Mouse (Mus musculus) brain, embryonic 14.5 days (tissue): ENCODE data around the gene 3110082I17Rik. TPM values are rescaled to one million over a fixed set of nuclear protein-coding genes. Genes with fewer than 3 reads are reported as not detected.
"Not testable (repeated sequence)": the region's sequence is repeated elsewhere in the genome, so short reads cannot be mapped to it uniquely, and the experiment has no call there.

Experiments
- DNase-seq: peaks from one replicate; pipeline ENCODE4 v3.0.0-alpha.2; 2011; ENCODE audit warnings: low read depth
- CTCF ChIP-seq: fragments of 200-500 bp; IDR thresholded peaks from 2 replicates; pipeline ENCODE4 v1.5.1; 2012; ENCODE audit warnings: inconsistent platforms, mild to moderate bottlenecking, moderate library complexity, borderline replicate concordance; ENCODE audit not compliant: insufficient read depth, insufficient read length; ENCODE audit errors: extremely low read depth
- POLR2A ChIP-seq: fragments of 200-500 bp; IDR thresholded peaks from 2 replicates; pipeline ENCODE4 v1.6.1; 2012; ENCODE audit warnings: mild to moderate bottlenecking, inconsistent platforms, borderline replicate concordance; ENCODE audit not compliant: poor library complexity, insufficient read depth, insufficient read length, severe bottlenecking; ENCODE audit errors: extremely low read depth
- polyA plus RNA-seq: library from polyadenylated mRNA; depleted of rRNA; stranded (reverse); fragments of >200 nt; gene quantifications from 2 replicates; pipeline ENCODE4 v1.2.3, GENCODE M21; 2012

The 3110082I17Rik gene
- polyA plus RNA-seq, 1 experiment = 12.3 TPM

DNA sequence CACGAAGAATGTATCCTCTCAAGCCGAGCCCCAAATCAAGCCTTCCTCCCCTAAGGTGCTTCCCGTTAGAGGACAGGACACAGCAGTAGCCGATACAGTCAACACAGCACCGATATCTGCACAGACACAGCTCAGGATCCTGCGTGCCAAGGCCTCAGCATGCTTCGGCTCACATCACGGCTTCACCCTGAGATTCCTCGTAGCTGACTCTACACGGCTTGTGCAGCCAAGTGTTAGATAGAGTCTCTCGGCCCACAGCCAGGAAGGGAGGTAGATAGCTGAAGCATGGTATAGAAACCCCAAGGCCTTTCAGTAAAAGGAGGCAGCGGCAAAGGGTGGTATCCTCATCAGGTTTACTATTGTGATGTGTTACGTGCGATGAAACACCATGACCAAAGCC, 60.3 kb downstream of the 3110082I17Rik start:
- DNase-seq = no peak
- no peak for TF ChIP-seq POLR2A
- TF ChIP-seq CTCF = no peak

DNA sequence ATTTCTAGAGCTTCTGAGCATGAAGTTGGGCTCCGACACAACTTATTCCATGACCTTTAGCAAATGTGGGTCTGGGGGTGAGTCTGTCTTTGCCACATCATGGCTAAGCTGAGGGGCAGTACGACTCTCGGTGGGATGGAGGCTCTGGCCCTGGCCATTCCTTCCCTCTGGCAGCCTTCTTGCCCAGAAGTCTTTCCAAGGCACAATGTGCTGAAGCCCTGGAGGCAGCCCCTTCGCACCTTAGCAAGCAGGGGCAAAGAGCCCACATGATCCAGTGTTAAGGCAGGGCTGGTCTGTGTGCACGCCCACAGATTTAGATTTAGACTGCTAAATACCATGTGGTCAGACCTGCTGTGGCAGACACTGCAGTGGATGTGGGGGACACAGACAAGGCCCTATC, 61.5 kb downstream of the 3110082I17Rik start:
- TF ChIP-seq CTCF (no peak), POLR2A (no peak)
- DNase-seq = no peak

DNA sequence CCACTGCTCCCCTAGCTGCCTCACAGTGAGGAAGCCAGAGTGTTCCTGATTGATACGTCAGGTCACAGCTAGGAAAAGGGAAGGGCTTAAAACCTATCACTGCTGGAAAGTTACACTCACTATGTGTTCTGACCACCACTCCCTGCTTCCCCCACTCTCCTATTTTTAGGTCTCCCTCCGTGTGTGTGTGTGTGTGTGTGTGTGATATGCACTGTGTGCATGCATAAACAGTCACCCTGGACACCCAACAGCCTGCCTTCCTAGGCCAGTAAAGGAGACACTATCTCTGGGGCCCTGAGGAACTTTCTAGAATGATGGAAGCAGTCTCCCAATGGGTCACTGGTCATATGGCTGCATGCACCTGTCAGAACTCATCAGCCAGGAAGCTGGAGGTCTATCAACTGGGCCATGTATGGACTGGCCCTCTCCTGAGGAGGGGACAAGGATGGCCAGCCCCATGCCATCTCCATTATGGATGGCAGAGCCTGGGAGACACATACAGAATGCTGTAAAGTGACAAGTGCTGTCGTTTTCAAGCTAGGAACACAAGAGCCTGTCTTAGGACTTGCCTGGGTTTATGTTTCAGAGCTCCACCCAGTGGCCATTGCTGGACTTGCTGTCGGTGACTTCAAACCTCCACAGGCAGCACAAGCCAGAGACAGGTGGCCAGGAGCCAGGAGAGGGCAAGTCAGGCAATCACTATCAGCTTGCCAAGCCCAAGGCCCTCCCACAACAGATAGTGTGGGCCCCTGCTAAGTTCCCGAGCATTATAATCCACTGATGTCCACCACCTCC, 62.2 kb downstream of the 3110082I17Rik start:
- DNase-seq = peak; percentile 95
- TF ChIP-seq POLR2A (no peak), CTCF (peak; percentile 88)

DNA sequence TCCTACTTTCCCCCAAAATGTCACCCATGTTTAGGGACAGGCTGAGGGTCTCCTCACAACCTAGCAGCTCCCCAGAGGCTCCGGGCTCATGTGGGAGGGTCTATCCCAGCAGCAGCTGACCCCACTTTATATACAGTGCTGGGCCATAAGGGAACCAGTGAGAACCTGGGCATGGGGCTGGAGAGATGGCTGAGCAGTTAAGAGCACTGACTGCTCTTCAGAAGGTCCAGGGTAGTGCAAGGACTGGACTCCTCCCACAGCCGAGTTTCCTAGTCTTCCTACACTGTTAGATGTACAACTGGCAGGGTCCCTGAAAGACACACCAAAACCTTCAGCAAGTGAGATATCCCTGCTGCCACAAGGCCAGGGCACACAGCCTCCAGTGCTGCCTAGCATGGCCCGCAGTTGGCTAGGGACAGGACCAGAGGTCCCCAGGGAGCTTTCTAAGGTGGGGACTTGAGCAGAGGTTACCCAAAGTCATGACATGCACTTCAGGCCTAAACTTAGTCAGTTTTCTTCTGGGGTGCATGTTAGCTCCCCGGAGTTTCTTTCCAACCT, 62.9 kb downstream of the 3110082I17Rik start:
- no peak for DNase-seq
- TF ChIP-seq CTCF = no peak

DNA sequence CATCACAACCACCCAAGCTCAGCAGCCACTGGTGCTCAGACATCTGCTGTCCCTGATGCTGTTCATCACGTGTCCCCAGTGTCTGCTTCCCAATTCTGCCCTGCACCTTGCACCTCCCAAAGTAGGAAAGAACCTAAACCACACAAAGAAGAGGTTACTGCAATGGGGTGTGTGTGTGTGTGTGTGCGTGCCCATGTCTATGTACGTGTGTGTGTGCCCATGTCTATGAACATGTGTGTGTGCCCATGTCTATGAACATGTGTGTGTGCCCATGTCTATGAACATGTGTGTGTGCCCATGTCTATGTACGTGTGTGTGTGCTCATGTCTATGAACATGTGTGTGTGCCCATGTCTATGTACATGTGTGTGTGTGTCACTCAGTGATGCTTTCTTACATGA, 64.8 kb downstream of the 3110082I17Rik start:
- DNase-seq = no peak
- TF ChIP-seq CTCF (no peak), POLR2A (no peak)

DNA sequence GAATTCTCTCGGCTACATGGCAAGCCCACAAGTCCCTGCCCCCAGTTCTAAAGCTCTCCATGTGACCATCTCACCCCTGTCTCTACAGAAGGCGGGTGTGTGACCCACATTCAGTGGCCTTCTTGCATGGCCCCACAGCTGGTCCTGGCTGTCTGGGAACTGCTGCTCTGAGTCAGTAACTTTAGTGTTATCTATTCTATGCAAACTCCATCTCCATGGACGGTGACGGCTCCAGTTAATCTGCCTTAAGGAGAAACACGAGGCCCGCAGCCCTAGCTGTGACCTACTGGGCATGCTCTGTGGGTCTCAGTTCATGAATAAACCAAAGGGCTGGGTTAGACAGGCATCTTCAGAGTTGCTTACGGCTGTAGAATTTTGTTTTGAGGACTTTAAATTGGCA, 65.9 kb downstream of the 3110082I17Rik start:
- DNase-seq = no peak
- TF ChIP-seq POLR2A = no peak
- TF ChIP-seq CTCF = no peak

DNA sequence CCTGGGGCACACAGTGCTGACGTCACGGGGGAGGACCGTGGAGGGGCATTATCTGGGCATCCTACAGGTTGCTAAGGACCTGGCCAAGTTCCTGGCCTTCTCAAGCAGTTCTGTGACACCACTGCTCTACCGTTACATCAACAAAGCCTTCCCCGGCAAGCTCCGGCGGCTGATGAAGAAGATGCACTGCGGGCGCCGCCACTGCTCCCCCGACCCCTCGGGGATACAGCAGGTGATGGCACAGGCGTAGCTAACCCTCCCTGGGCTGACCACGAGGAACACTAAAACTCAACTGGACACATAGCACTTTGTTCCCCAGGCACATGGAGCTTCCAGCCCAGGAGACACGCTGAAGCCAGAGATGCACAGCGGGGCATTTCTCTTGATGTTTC, 67.1 kb downstream of the 3110082I17Rik start:
- TF ChIP-seq POLR2A (no peak), CTCF (no peak)
- no peak for DNase-seq

DNA sequence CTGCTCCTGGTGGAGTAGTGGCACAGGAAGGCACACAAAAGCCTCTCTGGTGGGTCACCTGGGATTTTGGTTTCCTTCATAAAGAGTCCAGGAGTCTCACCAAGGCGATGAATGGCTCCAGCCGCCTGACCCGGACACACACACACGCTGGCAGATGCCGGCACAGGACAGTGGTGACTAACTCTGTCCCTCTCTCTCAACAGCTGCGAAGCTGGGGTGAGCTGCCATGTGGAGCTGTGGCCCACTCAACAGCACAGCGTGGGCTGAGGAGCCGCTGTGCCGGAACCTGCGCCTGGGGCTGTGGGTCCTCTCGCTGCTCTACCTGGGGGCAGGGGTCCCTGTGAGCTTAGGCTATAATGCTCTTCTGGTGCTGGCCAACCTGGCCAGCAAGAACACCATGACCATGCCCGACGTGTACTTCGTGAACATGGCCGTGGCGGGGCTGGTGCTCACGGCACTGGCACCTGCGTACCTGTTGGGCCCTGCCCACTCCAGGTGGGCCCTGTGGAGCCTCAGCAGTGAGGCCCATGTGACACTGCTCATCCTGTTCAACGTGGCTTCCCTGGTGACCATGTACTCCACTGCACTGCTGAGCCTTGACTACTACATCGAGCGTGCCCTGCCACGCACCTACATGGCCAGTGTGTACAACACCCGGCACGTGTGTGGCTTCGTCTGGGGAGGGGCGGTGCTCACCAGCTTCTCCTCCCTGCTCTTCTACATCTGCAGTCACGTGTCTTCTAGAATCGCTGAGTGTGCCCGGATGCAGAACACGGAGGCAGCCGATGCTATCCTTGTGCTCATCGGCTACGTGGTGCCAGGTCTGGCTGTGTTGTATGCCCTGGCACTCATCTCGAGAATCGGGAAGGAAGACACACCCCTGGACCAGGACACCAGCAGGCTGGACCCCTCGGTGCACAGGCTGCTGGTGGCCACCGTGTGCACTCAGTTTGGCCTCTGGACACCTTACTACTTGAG, 67.8 kb downstream of the 3110082I17Rik start:
- no peak for TF ChIP-seq POLR2A
- no peak for DNase-seq

DNA sequence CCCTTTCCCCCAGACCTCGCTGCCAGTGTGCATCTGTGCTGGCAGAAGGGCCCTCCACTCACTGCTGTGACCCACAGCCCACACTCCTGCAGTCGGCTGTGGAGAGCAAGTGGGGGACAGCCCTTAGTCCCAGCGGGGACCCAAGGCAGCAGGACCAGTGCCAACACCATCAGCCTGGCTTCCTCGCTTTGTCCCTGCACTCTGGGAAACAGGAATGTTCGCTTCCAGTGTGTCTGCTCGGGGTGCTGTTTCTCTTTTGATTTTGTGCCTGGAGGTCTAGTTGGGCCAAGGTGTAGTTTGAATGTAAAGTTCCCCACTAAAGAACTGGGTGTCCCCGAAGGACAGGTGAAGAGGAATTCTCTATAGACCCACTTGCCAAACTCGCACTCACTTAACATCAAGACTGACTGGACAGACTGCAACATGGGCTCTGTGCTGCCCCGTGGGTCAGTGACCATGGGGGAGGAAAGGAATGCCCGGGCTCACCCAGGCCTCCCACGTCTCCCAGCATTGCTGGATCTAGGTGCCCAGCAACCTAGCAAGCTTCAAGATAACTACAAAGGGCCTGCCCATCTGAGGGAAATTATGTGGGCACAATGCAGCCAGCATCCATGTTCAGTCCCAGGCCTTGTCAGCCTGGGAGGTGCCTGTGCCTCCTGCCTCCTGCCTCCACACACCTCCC, 68.9 kb downstream of the 3110082I17Rik start:
- DNase-seq = no peak
- TF ChIP-seq CTCF (no peak), POLR2A (no peak)

DNA sequence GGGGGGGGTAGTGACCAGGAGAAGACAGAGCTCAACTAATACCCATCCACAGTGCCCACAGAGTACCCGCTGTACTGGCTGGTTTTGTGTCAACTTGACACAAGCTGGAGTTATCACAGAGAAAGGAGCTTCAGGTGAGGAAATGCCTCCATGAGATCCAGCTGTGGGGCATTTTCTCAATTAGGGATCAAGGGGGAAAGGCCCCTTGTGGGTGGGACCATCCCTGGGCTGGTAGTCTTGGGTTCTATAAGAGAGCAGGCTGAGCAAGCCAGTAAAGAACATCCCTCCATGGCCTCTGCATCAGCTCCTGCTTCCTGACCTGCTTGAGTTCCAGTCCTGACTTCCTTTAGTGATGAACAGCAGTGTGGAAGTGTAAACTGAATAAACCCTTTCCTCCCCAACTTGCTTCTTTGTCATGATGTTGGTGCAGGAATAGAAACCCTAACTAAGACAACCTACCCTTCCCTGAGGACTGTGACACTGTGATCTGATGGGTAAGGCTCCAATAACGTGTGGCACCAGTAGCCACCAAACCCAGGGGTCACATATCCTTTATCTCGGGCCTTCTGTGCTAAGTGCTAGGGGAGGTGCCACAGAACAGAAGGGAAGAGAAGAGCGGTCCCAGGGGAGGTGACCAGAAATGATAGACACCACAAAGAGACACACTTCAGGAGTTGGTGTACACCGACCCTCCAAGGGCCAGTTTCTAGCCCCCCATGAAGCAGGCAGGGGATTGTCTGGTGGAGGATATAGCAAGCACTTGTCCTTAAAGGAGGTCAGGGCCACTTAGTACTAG, 69.8 kb downstream of the 3110082I17Rik start:
- not testable (repeated sequence) for DNase-seq

DNA sequence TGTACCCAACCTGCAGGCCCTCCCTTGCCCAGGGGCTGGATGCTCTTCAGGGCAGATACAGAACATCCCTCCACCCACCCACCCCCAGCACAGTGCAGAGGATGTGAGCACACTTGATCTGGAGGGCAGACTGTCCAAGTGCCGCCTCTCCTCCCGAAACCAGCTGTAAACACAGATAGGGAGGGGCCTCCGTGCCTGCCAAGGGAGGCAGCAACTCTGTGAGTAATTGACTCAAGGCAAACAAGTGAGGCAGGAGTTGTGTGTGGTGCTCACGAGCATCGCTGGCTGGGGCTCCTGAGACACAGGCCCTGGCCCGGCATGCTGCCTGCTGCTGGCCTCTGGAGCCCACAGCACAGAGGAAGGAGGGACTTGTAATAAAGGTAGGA, 70.7 kb downstream of the 3110082I17Rik start:
- TF ChIP-seq POLR2A = no peak
- no peak for TF ChIP-seq CTCF
- DNase-seq = peak; percentile 47
